Mouse (Mus musculus): ENCODE measurements at regions not wholly inside any gene's neighbourhood (a gene's known extent, or its start where the extent isn't known, plus 50 kb on each side); places are given as distances from the start of the nearest gene placed in this dataset.

GRCm38 (mm10) chr5:64567813-64568212, 235.4 kb upstream of the Klf3 start (continued):
- TF ChIP-seq ZNF384 (IDR thresholded peaks at IDR 0.05; ENCODE audit: low read depth, low read length) (peak; percentile 58), MAZ (IDR thresholded peaks at IDR 0.05; ENCODE audit: low read depth, low read length) (no peak), MEF2A (IDR thresholded peaks at IDR 0.05; ENCODE audit: extremely low read depth, insufficient replicate concordance, low read depth, low read length, poor library complexity, severe bottlenecking) (no peak), MYB (IDR thresholded peaks at IDR 0.05; ENCODE audit: low read depth, low read length) (peak; percentile 72), CHD1 (IDR thresholded peaks at IDR 0.05; ENCODE audit: low read depth, low read length) (no peak), USF2 (IDR thresholded peaks at IDR 0.05; ENCODE audit: borderline replicate concordance in 1 of 2, insufficient read depth in 1 of 2, low read depth in 1 of 2, low read length in 2 of 2) (no peak)

- no peaks in the 10 kb centered on the region for H3K9me3 ChIP-seq (replicated peaks; ENCODE audit: insufficient read depth, low read length)
- peaks cover 0 to 10% of the 10 kb centered on the region in 2 experiments; a peak in 2 of 4 replicates for H3K36me3 ChIP-seq (ENCODE audit: control insufficient read depth in 1 of 2, insufficient read depth in 2 of 2, low read length in 2 of 2)
- H3K9ac ChIP-seq (ENCODE audit: control insufficient read depth, low read depth, low read length, poor library complexity, severe bottlenecking), result no peak overlapping the region
- no peaks in the 10 kb centered on the region for H3K27me3 ChIP-seq (ENCODE audit: control insufficient read depth in 1 of 2, insufficient read depth in 2 of 2, low read length in 2 of 2)
- no peak overlapping the region for H3K4me3 ChIP-seq (ENCODE audit: control insufficient read depth in 1 of 2, insufficient read depth in 1 of 2, low read depth in 2 of 2, low read length in 2 of 2)
- H3K4me1 ChIP-seq (ENCODE audit: control insufficient read depth in 1 of 2, insufficient read depth in 2 of 2, low read length in 2 of 2), result peaks cover 7 to 16% of the 10 kb centered on the region in 2 experiments
- no peaks in the 10 kb centered on the region for H3K79me2 ChIP-seq (ENCODE audit: control insufficient read depth, insufficient read depth, low read length, poor library complexity)
- H3K27ac ChIP-seq (ENCODE audit: control insufficient read depth, low read depth, low read length), result peak overlapping the region; percentile 80
- no peak for DNase-seq (ENCODE audit: low read depth, low spot score)
- TF ChIP-seq SMC3 (IDR thresholded peaks at IDR 0.05; ENCODE audit: low read depth, low read length) (no peak), MEF2A (IDR thresholded peaks at IDR 0.05; ENCODE audit: extremely low read depth, insufficient replicate concordance, low read depth, low read length, poor library complexity, severe bottlenecking) (no peak), ZNF384 (IDR thresholded peaks at IDR 0.05; ENCODE audit: low read depth, low read length) (no peak), ELF1 (IDR thresholded peaks at IDR 0.05; ENCODE audit: low read depth, low read length) (no peak), ZKSCAN1 (IDR thresholded peaks at IDR 0.05; ENCODE audit: low read depth, low read length) (no peak), CHD2 (IDR thresholded peaks at IDR 0.05; ENCODE audit: low read length) (no peak), POLR2AphosphoS2 (IDR thresholded peaks at IDR 0.05; ENCODE audit: low read length) (no peak)
These were observed 234.9 kb upstream of the Klf3 start for GRCm38 (mm10) chr5:64568294-64568693.

GRCm38 (mm10) chr5:64574386-64574785, 228.8 kb upstream of the Klf3 start:
- Histone ChIP-seq H3K9ac (ENCODE audit: control insufficient read depth, low read depth, low read length, poor library complexity, severe bottlenecking) (no peak overlapping the region), H3K27ac (ENCODE audit: control insufficient read depth, low read depth, low read length) (no peak overlapping the region), H3K4me1 (ENCODE audit: control insufficient read depth in 1 of 2, insufficient read depth in 2 of 2, low read length in 2 of 2) (peaks cover 16 to 27% of the 10 kb centered on the region in 2 experiments), H3K36me3 (ENCODE audit: control insufficient read depth in 1 of 2, insufficient read depth in 2 of 2, low read length in 2 of 2) (peaks cover 0 to 23% of the 10 kb centered on the region in 2 experiments; a peak in 2 of 4 replicates), H3K27me3 (ENCODE audit: control insufficient read depth in 1 of 2, insufficient read depth in 2 of 2, low read length in 2 of 2) (no peaks in the 10 kb centered on the region), H3K9me3 (replicated peaks; ENCODE audit: insufficient read depth, low read length) (no peaks in the 10 kb centered on the region), H3K4me3 (ENCODE audit: control insufficient read depth in 1 of 2, insufficient read depth in 1 of 2, low read depth in 2 of 2, low read length in 2 of 2) (no peak overlapping the region), H3K79me2 (ENCODE audit: control insufficient read depth, insufficient read depth, low read length, poor library complexity) (no peaks in the 10 kb centered on the region)
- TF ChIP-seq GATA1 (IDR thresholded peaks at IDR 0.05; ENCODE audit: low read depth, low read length), result no peak
- TF ChIP-seq EP300 (IDR thresholded peaks at IDR 0.05; ENCODE audit: low read depth in 1 of 2, low read length in 2 of 2), result no peak
- no peak for TF ChIP-seq MXI1 (IDR thresholded peaks at IDR 0.05; ENCODE audit: low read depth, low read length)
- no peak for TF ChIP-seq GABPA (IDR thresholded peaks at IDR 0.05; ENCODE audit: low read depth, low read length)
- TF ChIP-seq NELFE (IDR thresholded peaks at IDR 0.05; ENCODE audit: low read depth, low read length), result no peak
- DNase-seq (ENCODE audit: low read depth, low spot score), result no peak

Measured in MEL (cell line).